Mouse (Mus musculus) ES-E14 (cell line): ENCODE measurements around the gene Hmx2. TPM values are rescaled to one million over a fixed set of nuclear protein-coding genes. Genes with fewer than 3 reads are reported as not detected.

Experiments used
- DNase-seq: peaks from one replicate; pipeline ENCODE4 v3.0.0-alpha.2; 2013; ENCODE audit warnings: low read depth, low spot score
- H3K27ac ChIP-seq: 2 replicates; pipeline ENCODE4 v1.5.1; 2012; ENCODE audit warnings: low read depth, mild to moderate bottlenecking, low read length, moderate library complexity, mixed read lengths; ENCODE audit not compliant: poor library complexity, insufficient read depth, severe bottlenecking
- H3K36me3 ChIP-seq: 2 replicates; pipeline ENCODE4 v1.6.1; 2012; ENCODE audit warnings: mild to moderate bottlenecking, low read length, moderate library complexity, mixed read lengths; ENCODE audit not compliant: control insufficient read depth, poor library complexity, insufficient read depth, severe bottlenecking
- H3K4me1 ChIP-seq, 2 experiments: fragments of 150-350 bp in 1 of 2; sonication (generic) in 1 of 2; 2 replicates each; pipeline ENCODE4 v1.6.1; 2012; ENCODE audit warnings: low read length in 2 of 2, mild to moderate bottlenecking in 1 of 2, mixed read lengths in 1 of 2; ENCODE audit not compliant: control insufficient read depth in 2 of 2, insufficient read depth in 2 of 2, poor library complexity in 1 of 2
- H3K4me3 ChIP-seq, 2 experiments: fragments of 150-350 bp in 1 of 2; sonication (generic) in 1 of 2; 2 replicates each; pipeline ENCODE4 v1.5.1; 2012; ENCODE audit warnings: low read length in 2 of 2, low read depth in 1 of 2, mild to moderate bottlenecking in 1 of 2, mixed read lengths in 1 of 2; ENCODE audit not compliant: insufficient read depth in 1 of 2, poor library complexity in 1 of 2, severe bottlenecking in 1 of 2
- H3K9ac ChIP-seq: 2 replicates; pipeline ENCODE4 v1.6.1; 2012; ENCODE audit warnings: low read depth, mild to moderate bottlenecking, low read length, mixed read lengths; ENCODE audit not compliant: poor library complexity, insufficient read depth, severe bottlenecking
- H3K9me3 ChIP-seq: fragments of 150-350 bp; sonication (generic); 2 replicates; pipeline ENCODE4 v1.6.1; 2012; ENCODE audit warnings: low read depth, mild to moderate bottlenecking, low read length; ENCODE audit not compliant: control insufficient read depth, insufficient read depth
- CHD2 ChIP-seq: IDR thresholded peaks from 2 replicates; pipeline ENCODE4 v1.6.1; 2014; ENCODE audit warnings: mild to moderate bottlenecking, low read depth, low read length, inconsistent platforms
- HCFC1 ChIP-seq: IDR thresholded peaks from 2 replicates; pipeline ENCODE4 v1.6.1; 2012; ENCODE audit warnings: low read length, inconsistent platforms, borderline replicate concordance; ENCODE audit not compliant: insufficient read depth
- MAFK ChIP-seq: IDR thresholded peaks from 2 replicates; pipeline ENCODE4 v1.6.1; 2014; ENCODE audit warnings: mild to moderate bottlenecking, low read depth, low read length, inconsistent platforms; ENCODE audit not compliant: insufficient read depth
- ZC3H11A ChIP-seq: IDR thresholded peaks from 2 replicates; pipeline ENCODE4 v1.6.1; 2012; ENCODE audit warnings: low read depth, mild to moderate bottlenecking, inconsistent platforms, low read length, borderline replicate concordance
- ZNF384 ChIP-seq: IDR thresholded peaks from 2 replicates; pipeline ENCODE4 v1.6.1; 2012; ENCODE audit warnings: low read depth, low read length, inconsistent platforms
- in situ Hi-C, 2 experiments: fragments of 600-800 bp; cut with MboI; formaldehyde crosslinking; loops; one replicate each; pipeline ENCODE4 v1.15.1; 2025; ENCODE audit warnings: low sequenced_read_pairs in 2 of 2, inconsistent platforms in 1 of 2; ENCODE audit not compliant: unreplicated experiment in 2 of 2
- total RNA-seq: library from RNA; depleted of rRNA; stranded (reverse); fragments of 300-350 nt; gene quantifications from 2 replicates; pipeline ENCODE4 v1.2.3, GENCODE M21; 2012; rRNA removed

The Hmx2 gene
- total RNA-seq, result 0.18 and 0.21 TPM in 2 replicates

DNA sequence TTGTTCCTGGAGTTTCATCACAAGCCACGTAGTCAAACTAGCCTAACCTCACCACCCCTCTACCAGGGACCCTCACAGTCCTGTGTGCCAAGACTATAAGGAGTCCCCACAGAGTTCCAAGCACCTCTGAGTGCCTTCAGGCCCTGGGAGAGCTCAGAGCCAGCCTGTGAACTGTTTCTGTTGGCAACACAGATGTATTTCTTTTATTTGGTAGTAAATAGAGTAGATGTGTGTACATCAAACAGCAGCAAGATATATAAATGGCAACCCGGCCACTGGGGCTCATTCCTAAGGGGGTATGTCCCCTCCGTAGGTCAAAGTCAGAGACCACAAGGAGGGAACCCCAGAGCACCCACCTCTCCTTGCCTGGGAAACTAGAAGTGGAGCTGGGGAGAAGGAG is at the start of gene Hmx2:
TSS of gene Hmx2 (plus strand) at position 301 of the 400 bp plus-strand sequence.
- H3K27ac ChIP-seq, result no peak within 1 kb of the TSS
- no peaks in the 10 kb centered on the region for H3K36me3 ChIP-seq
- H3K4me1 ChIP-seq, result peaks cover 0 to 2% of the 10 kb centered on the region in 2 experiments; a peak in 1 of 4 replicates
- in situ Hi-C loops, result loop anchor here (25.0 kb wide), 1 partner anchor 339 kb away; no protein-coding TSS in a partner anchor
- H3K9ac ChIP-seq, result no peak within 1 kb of the TSS
- H3K9me3 ChIP-seq, result no peaks in the 10 kb centered on the region
- no peak for DNase-seq
- H3K4me3 ChIP-seq, result no peak within 1 kb of the TSS
- TF ChIP-seq MAFK, result no peak
- no peak for TF ChIP-seq HCFC1
- TF ChIP-seq CHD2, result no peak
- no peak for TF ChIP-seq ZC3H11A
- no peak for TF ChIP-seq ZNF384

DNA sequence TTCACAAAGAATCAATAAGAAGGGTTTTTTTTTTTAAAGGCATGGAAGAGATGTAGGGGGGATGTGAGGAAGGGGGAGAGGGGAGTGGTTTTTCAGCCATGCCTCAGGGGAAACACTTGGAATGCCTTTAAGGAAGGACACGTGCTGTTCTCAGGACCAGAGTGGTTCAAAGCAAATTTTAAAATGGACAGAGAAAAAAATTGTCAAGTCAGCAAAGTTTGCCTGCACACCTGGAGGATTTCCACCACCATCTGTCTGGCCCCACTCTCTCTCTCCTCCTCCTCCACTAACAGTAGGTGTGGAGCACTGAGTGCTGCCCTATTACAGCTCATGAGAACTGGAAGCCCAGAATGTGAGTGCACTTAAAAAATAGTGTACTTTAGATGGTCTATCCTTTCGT is 44.8 kb upstream of the Hmx2 start:
- in situ Hi-C loops, result no loop called here
- no peaks in the 10 kb centered on the region for H3K9me3 ChIP-seq

DNA sequence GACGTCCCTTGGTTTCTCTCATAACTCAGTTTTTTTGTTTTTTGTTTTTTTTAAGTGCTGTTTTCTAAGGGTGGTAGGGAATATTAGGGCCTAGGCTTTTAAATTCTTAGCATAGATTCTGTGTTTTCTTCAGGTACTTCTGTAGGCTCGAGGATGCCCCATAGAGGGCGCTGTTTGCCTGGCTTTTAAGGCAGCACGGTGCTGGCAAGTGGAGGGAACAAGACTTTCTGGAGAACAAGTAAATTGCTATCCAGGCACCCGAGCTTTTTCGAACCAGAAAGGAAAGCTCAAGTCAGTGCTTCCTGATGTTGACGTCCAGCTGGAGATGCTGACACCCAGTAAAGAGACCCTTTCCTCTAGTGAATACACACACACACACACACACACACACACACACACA is 8.6 kb upstream of the Hmx2 start:
- TF ChIP-seq ZNF384, result no peak
- no peak for TF ChIP-seq CHD2
- peak; percentile 78; the same call in 1 of the 2 replicates for TF ChIP-seq ZC3H11A
- TF ChIP-seq HCFC1, result no peak
- TF ChIP-seq MAFK, result no peak
- Histone ChIP-seq H3K9ac (no peak overlapping the region), H3K4me1 (peaks cover 0 to 2% of the 10 kb centered on the region in 2 experiments; a peak in 1 of 4 replicates), H3K4me3 (no peak overlapping the region), H3K27ac (no peak overlapping the region), H3K36me3 (no peaks in the 10 kb centered on the region), H3K9me3 (no peaks in the 10 kb centered on the region)
- no peak for DNase-seq
- in situ Hi-C loops, result loop anchor here (25.0 kb wide), 1 partner anchor 347 kb away; no protein-coding TSS in a partner anchor

More for the DNA sequence above, 44.8 kb upstream of the Hmx2 start:
- Histone ChIP-seq H3K4me3 (no peak overlapping the region), H3K36me3 (no peaks in the 10 kb centered on the region), H3K4me1 (no peaks in the 10 kb centered on the region), H3K9ac (no peak overlapping the region), H3K27ac (no peak overlapping the region)
- TF ChIP-seq MAFK (peak; percentile 89), HCFC1 (no peak)
- no peak for DNase-seq

DNA sequence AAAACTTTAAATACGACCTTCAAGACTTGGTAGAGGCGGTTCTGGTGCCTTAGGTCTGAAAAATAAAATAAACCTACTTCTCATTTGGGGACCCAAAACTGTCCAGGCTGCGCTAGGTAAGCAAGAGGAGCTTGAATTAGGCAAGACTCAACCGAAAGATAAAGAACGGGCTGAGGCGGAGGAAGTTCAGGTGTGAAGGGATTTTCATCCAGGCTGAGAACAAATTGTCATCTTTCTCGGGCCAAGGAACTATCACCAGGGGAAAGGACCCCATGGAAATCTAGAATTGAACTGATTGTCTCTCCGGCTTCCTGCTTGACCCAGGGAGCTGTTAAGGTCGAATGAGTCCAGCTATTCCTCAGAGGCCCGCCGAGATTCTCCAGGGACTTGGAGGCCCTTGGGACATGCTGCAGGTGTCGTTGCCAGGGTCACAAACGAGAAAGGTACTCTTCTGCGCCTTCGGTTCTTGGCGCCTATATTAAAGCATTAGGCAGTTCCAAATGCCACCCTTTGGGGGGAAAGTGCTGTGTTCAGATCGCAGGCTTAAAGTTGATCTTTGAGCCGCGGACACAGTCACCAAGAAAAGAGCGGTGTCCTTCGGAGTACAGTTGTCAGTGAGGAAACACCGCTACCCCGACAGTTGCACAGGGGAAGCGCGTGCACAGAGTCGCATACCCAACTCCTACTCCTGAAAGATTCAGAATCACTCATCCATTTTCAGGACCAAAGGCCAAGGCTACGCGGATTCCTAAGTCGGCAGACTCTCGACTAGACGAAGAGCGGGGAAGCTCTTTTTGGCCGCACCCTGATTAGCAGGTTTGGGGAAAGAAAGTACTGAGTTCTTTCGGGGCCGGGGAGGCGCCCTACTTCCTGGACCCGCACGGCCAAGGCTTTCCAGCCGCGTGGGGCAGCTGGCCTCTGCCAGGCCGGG is 7.1 kb upstream of the Hmx2 start:
- TF ChIP-seq CHD2 (no peak), ZNF384 (no peak)
- no peak for DNase-seq
- no peaks in the 10 kb centered on the region for H3K9me3 ChIP-seq
- H3K4me1 ChIP-seq, result peaks cover 0 to 2% of the 10 kb centered on the region in 2 experiments; a peak in 1 of 4 replicates
- no peak overlapping the region for H3K27ac ChIP-seq
- in situ Hi-C loops, result loop anchor here (25.0 kb wide), 1 partner anchor 346 kb away; no protein-coding TSS in a partner anchor
- H3K9ac ChIP-seq, result no peak overlapping the region
- peak overlapping the region; percentile 68 to 69 for H3K4me3 ChIP-seq
- H3K36me3 ChIP-seq, result no peaks in the 10 kb centered on the region
